13 mouse cellular contexts compared by ENCODE assay signal in genomic region chr8:8779931-8780330, GRCm38 (mm10).
A peak's percentile ranks its signal among the peaks of the same experiment; 100 is the strongest.
DNase-seq lines count a peak whose midpoint lies in the region; ATAC-seq and TF ChIP-seq lines count a peak whose summit lies in the region.
"Had no signal": no experiment of that assay in that cellular context is flagged by ENCODE, and none has a peak within 500 bp of the region (broad histone marks: within the 10 kb centered on the region; RNA-seq: fewer than 3 reads in every experiment).

No protein-coding gene starts in this region.

- no peaks in the 10 kb centered on the region for H3K9me3 ChIP-seq in forebrain, embryonic 15.5 days
- no peaks in the 10 kb centered on the region for H3K9me3 ChIP-seq in forebrain, postnatal 0 days (ENCODE audit: low read length)
- no peaks in the 10 kb centered on the region for H3K9me3 ChIP-seq in midbrain, embryonic 15.5 days
- H3K9me3 ChIP-seq in midbrain, embryonic 10.5 days (replicated peaks): no peaks in the 10 kb centered on the region
- no peaks in the 10 kb centered on the region for H3K9me3 ChIP-seq in limb, embryonic 13.5 days
- H3K9me3 ChIP-seq: lung, embryonic 15.5 days had no signal

- no peaks in the 10 kb centered on the region for H3K36me3 ChIP-seq in forebrain, embryonic 15.5 days
- no peaks in the 10 kb centered on the region for H3K36me3 ChIP-seq in forebrain, postnatal 0 days (ENCODE audit: insufficient read depth)
- H3K36me3 ChIP-seq in midbrain, embryonic 15.5 days (replicated peaks): no peaks in the 10 kb centered on the region
- no peaks in the 10 kb centered on the region for H3K36me3 ChIP-seq in midbrain, embryonic 10.5 days
- no peaks in the 10 kb centered on the region for H3K36me3 ChIP-seq in limb, embryonic 13.5 days
- H3K36me3 ChIP-seq: lung, embryonic 15.5 days had no signal

- no peak overlapping the region for H3K9ac ChIP-seq in forebrain, embryonic 15.5 days (replicated peaks)
- H3K9ac ChIP-seq in forebrain, postnatal 0 days: no peak overlapping the region
- H3K9ac ChIP-seq in midbrain, embryonic 15.5 days: no peak overlapping the region
- no peak overlapping the region for H3K9ac ChIP-seq in limb, embryonic 13.5 days
- H3K9ac ChIP-seq: lung, embryonic 15.5 days had no signal

- no peaks in the 10 kb centered on the region for H3K27me3 ChIP-seq in forebrain, embryonic 15.5 days
- no peaks in the 10 kb centered on the region for H3K27me3 ChIP-seq in forebrain, postnatal 0 days (ENCODE audit: insufficient read depth, low read length)
- no peaks in the 10 kb centered on the region; the same call in 1 of the 2 replicates for H3K27me3 ChIP-seq in midbrain, embryonic 15.5 days (replicated peaks)
- H3K27me3 ChIP-seq in midbrain, embryonic 10.5 days (ENCODE audit: low read depth, poor library complexity, severe bottlenecking): peaks cover 81% of the 10 kb centered on the region
- H3K27me3 ChIP-seq in limb, embryonic 13.5 days: 0 out of 2 replicates have a peak, but pooled peaks cover 8% of the 10 kb centered on the region
- H3K27me3 ChIP-seq: lung, embryonic 15.5 days had no signal

- no peak overlapping the region for H3K27ac ChIP-seq in forebrain, embryonic 15.5 days (replicated peaks)
- H3K27ac ChIP-seq in forebrain, postnatal 0 days (ENCODE audit: low read depth, low read length): no peak overlapping the region
- no peak overlapping the region for H3K27ac ChIP-seq in midbrain, embryonic 15.5 days
- no peak overlapping the region for H3K27ac ChIP-seq in midbrain, embryonic 10.5 days (replicated peaks)
- H3K27ac ChIP-seq in limb, embryonic 13.5 days: no peak overlapping the region
- no peak overlapping the region for H3K27ac ChIP-seq in gastrocnemius, adult 2 months
- H3K27ac ChIP-seq: lung, embryonic 15.5 days had no signal

- intact Hi-C loops in gastrocnemius, adult 2 months (cut with DNase I): loop anchor here (5.0 kb wide), 1 partner anchor 43 kb away; no protein-coding TSS in a partner anchor

- 62% methylated on average over 15 of the region's 15 CpGs for WGBS in forebrain, embryonic 15.5 days
- 68% methylated on average over 15 of the region's 15 CpGs for WGBS in forebrain, postnatal 0 days
- 55% methylated on average over 15 of the region's 15 CpGs for WGBS in midbrain, embryonic 15.5 days
- 60% methylated on average over 15 of the region's 15 CpGs for WGBS in midbrain, embryonic 10.5 days
- 38% methylated on average over 15 of the region's 15 CpGs for WGBS in limb, embryonic 13.5 days

- no peaks in the 10 kb centered on the region for H3K4me1 ChIP-seq in forebrain, embryonic 15.5 days
- no peaks in the 10 kb centered on the region for H3K4me1 ChIP-seq in forebrain, postnatal 0 days (ENCODE audit: insufficient read depth)
- no peaks in the 10 kb centered on the region for H3K4me1 ChIP-seq in midbrain, embryonic 15.5 days
- peaks cover 14% of the 10 kb centered on the region for H3K4me1 ChIP-seq in midbrain, embryonic 10.5 days
- no peaks in the 10 kb centered on the region for H3K4me1 ChIP-seq in limb, embryonic 13.5 days

- no peak overlapping the region for H3K4me3 ChIP-seq in forebrain, embryonic 15.5 days
- H3K4me3 ChIP-seq in forebrain, postnatal 0 days (ENCODE audit: low read depth, low read length): no peak overlapping the region
- no peak overlapping the region for H3K4me3 ChIP-seq in midbrain, embryonic 15.5 days
- no peak overlapping the region for H3K4me3 ChIP-seq in midbrain, embryonic 10.5 days
- H3K4me3 ChIP-seq in limb, embryonic 13.5 days: no peak overlapping the region
- H3K4me3 ChIP-seq in gastrocnemius, adult 2 months: no peak overlapping the region
- H3K4me3 ChIP-seq: lung, embryonic 15.5 days had no signal

- no peak for DNase-seq in forebrain, postnatal 0 days
- no peak for DNase-seq in midbrain, embryonic 10.5 days (ENCODE audit: low spot score)
- no peak for DNase-seq in liver
- no peak for DNase-seq in urinary bladder, postnatal 36 days (ENCODE audit: low spot score in 2 of 2)
- no peak for DNase-seq in gastrocnemius, adult 2 months
- DNase-seq: adrenal gland, adult 8-10 months; cerebellum, adult 9-11 months; retina, postnatal 1 day had no signal

- no peak overlapping the region for H3K4me2 ChIP-seq in forebrain, embryonic 15.5 days (replicated peaks)
- no peak overlapping the region for H3K4me2 ChIP-seq in forebrain, postnatal 0 days (ENCODE audit: low read depth)
- no peak overlapping the region for H3K4me2 ChIP-seq in midbrain, embryonic 15.5 days
- no peak overlapping the region for H3K4me2 ChIP-seq in limb, embryonic 13.5 days (replicated peaks)
- H3K4me2 ChIP-seq: liver, embryonic 11.5 days; lung, embryonic 15.5 days had no signal

- ATAC-seq in forebrain, embryonic 15.5 days (replicated peaks): 0 out of 2 replicates have a peak, but pooled peaks have one; percentile 48
- ATAC-seq in forebrain, postnatal 0 days: no peak
- ATAC-seq in midbrain, embryonic 15.5 days (replicated peaks): 0 out of 2 replicates have a peak, but pooled peaks have one; percentile 37
- peak; percentile 61; the same call in 1 of the 2 replicates for ATAC-seq in limb, embryonic 13.5 days (ENCODE audit: low FRiP score, low read depth)

- no peak for TF ChIP-seq CTCF in forebrain, postnatal 0 days (IDR thresholded peaks at IDR 0.05; ENCODE audit: low read depth)
- no peak for TF ChIP-seq CTCF in gastrocnemius, adult 2 months (IDR thresholded peaks at IDR 0.05)
